Mouse (Mus musculus) right cerebral cortex, postnatal 4 days (tissue): ENCODE measurements around the gene Zfp646.
"Not testable (repeated sequence)": the region's sequence is repeated elsewhere in the genome, so short reads cannot be mapped to it uniquely, and the experiment has no call there.

ENCODE experiments used
- DNase-seq: peaks from one replicate; pipeline ENCODE4 v3.0.0-alpha.2; 2022

Zfp646 gene

DNA sequence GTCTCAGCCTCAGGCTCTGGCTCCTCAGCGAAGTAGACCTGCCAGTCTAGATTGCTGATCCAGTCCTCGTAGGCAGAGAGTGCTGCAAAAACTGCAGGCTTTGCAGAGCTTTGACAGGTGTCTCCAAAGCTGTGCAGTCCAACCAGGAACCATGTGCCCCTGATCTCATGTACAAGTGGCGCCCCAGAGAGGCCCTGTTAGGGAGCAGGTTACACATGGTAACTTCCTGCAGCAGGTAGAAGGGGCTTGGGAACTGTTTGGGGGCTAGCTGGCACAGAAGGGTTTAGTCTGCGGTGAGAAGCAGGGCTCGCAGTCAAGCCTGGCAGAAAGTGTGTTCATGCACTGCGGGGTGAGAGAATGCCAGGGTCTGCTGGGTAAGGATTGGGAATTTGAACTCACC is 10.5 kb downstream of the Zfp646 start:
- DNase-seq = no peak

DNA sequence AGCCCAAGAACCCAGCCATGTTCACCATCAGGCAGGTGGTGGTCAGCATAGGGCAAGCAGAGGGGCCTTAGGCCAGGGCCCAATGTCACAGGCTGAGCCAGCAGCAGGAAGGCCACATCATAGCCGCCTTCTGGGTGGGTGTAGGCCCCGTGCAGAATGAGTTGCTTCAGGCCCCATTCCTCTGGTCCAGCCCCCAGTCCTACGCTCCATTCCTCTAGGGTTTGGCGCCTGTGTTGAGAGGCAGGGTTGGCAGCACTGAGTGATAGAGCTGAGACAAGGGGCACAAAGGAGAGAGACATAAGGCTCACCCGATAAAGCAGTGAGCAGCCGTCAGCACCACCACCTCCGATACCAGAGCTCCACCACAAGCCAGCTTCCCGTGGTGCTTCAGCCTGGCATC is 11.2 kb downstream of the Zfp646 start:
- no peak for DNase-seq

DNA sequence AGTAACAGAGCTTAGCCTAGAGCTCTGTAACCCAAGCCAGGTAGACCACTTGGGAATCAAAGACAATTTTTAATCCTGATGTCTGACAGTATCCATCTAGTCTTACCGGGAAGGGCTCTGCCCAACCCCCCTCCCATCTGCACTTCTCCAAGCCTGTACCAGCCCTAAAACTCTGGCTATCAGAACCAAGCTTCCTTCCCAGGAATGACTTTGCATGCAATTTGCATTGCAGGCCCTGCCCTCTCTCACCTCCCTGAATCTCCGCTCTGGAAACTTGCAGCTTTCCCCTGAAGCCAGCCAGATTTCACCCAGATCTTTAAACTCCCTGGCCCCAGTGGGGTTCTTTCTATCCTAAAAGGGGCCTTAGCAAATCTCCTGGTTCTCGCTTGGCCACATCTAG is 11.8 kb downstream of the Zfp646 start:
- DNase-seq = no peak

DNA sequence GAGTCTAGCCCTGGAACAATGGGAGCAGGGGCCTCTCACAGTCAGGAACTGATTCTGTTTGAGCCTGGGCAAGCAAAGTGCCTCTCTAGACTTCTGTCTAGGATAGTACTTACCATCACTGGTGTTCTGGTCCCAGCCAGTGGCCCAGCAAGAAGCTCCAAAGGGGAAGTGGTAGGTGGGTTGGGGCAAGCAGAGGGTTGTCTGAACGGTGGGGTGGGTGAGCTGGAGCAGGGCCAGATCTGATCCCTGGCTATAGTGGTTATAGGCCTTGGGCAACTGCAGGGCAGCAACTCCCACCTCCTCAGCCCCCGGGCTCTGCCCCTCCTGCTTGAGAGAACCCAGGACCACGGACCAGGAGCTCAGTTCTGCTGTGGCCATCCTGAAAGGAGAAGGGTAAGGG is 12.8 kb downstream of the Zfp646 start:
- DNase-seq = no peak

DNA sequence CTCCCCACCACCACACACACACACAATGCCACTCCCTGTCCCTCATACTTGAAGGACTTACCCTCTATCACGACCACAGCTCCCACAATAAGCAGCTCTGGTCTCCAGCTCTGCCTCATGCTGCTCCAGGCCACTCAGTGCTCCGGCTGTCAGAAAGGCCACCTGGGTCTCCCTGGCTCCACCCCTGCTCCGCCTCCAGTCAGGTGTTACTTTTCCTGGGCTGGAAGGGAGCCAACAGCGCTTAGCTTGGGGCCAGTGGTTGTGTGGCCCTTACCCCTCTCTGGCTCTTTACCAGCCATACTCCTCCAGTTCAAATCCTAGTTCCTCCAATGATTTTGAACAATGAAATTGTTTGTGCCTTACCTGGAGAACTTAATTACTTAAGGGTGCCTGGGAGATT is 14.8 kb downstream of the Zfp646 start, which contains the start of gene Prss53:
Gene Prss53 (minus strand): TSS at position 173 of the 400 bp plus-strand sequence.
- no peak for DNase-seq

DNA sequence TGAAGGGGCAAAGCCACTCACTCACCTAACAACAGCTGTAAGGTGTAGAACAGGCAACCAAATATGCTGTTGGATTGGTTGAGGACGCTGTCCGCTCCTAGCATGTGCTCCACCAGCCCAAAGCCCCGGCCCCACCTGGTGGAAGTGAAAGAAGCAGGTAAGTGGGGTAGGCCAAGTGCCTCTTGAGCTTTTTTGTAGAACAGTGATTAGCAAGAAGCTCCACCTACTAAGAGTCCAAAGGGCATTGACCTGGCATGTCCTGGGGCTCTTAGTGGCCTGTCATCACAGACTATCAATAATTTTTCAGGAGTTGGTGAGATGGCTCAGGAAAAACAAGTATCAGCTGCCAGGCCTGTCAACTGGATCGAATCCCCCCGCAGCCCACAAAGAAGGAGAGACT is 18.5 kb downstream of the Zfp646 start:
- no peak for DNase-seq

DNA sequence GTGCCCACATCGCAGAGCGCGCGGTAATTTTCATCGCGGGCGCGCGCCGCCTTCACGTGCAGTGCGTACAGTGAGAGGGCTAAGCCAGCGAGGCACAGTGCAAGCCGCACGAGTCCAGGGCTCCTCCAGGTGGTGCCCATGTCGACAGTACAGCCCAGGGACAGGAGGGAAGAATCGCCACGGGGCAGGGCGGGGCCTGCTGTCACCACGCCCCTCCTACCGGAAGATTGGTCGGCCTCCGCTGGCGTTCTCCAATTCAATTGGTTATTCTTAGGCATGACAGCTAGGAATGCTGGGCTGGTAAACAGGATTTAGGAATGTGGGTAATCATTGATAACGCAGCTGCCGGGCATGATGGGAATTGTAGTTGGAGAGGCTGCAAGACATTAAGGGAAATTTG is 19.4 kb downstream of the Zfp646 start, which contains the start of the genes Gm21974 and Vkorc1:
Gene Gm21974 (minus strand): TSS at position 13 of the 400 bp plus-strand sequence.
Gene Vkorc1 (minus strand): TSS at position 176 of the 400 bp plus-strand sequence.
- DNase-seq = peak; percentile 84

DNA sequence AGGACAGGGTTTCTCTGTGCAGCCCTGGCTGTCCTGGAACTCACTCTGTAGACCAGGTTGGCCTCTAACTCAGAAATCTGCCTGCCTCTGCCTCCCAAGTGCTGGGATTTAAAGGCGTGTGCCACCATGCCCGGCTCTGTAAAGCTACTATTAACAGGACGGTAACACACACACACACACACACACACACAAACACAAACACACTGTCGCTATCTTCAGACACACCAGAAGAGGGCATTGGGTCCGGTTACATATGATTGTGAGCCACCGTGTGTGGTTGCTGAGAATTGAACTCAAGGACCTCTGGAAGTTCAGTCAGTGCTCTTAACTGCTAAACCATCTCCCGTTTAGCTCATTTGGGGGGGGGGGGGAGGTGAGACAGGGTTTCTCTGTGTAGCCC is 19.9 kb downstream of the Zfp646 start:
- not testable (repeated sequence) for DNase-seq

DNA sequence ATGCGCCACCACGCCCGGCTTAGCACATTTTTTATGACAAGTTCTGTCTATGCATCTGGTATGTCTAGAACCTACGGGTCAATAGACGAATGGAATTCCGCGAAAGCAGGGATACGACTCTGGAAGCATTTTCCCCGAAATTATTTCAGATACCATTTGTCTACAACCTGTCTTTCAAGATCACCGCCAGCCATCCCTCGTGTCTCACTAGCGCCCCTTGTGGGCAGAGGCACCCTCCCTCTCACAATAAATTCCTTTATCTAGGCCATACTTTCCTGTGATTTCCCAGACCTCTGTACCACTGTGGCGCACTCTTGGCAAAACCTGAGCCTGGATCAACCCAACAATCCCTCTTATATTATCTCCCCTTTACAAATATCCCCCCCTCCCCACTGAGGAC is 20.4 kb downstream of the Zfp646 start:
- DNase-seq = peak; percentile 69

DNA sequence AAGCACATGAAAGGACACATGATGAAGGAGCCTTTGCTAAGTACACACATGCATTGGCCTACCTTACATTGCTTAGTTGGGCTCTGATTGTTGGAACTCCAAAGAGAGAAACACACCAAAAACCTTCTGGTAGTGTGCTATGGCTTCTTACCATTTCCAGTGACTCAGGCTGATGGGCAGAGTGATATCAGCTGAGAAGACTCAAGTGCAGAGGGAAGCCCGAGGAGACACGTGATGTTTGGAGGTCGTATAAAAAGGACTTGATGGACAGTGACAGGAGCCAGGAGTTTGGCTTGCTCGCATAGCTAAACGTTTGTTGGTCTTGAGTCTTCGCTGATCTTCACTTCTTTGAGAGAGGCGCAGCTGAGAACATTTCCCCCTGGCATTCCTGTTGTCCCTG is 21.5 kb downstream of the Zfp646 start:
- no peak for DNase-seq

DNA sequence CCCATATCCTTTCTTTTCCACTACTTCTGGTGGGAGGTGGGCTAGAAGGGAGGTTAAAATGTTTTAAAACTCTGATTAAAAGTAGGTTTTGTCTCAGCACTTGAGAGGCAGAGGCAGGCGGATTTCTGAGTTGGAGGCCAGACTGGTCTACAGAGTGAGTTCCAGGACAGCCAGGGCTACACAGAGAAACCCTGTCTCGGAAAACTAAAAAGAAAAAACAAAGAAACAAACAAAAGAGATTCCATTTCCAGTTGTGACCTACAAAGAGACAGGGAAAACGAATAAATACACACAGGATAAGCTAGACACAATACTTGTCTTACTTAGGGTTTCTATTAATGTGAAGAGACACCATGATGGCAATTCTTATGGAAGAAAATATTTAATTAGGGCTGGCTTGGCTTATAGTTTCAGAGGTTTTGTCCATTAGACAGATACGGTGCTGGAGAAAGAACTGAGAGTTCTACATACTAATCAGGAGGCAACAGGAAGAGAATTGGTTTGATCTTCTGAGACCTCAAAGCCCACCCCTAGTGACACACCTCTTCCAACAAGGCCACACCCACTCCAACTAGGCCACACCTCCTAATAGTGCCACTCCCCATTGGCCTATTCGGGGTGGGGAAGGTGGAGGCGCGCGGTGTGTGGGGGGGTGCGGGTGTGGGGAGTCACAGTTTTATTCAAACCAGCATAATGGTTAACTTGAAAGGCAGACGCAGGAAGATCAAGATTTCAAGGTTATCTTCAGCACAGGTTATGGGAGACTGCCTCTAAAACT is 22.3 kb downstream of the Zfp646 start:
- DNase-seq = no peak

DNA sequence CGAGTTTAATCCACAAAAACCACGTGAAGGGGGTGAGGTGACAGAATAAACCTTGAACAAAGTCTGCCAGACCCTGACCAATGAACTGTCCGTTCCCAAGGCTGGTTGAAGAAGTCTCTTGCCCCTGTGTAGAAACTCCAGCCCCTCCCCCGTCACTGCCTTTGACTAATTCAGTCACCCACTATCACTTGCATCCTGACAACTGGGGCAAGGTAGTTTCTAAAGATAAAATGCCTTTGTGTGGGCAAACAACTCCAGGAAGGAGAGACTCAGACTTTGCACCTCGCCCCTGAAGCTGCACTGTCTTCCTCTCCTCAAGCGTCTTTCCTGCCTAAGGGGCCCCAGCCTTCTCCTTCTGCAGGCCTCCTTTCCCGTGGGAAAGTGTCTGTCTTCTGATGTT is 24.0 kb downstream of the Zfp646 start:
- DNase-seq = no peak

DNA sequence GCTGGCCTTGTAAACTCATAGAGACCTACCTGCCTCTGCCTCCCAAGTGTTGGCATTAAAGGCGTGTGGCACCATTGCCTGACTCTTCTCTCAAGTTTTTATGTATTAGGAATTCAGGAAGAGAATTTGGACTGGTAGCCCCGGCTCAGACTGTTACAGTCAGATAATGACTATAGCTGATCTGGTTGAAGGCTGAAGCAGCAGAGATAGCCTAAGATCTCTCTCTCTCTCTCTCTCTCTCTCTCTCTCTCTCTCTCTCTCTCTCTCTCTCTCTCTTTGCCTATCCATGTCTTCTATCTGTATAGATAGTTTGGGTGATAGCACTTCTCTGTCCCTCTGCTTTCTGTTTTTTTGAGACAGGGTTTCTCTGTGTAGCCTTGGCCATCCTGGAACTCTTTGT is 25.8 kb downstream of the Zfp646 start:
- DNase-seq = no peak

DNA sequence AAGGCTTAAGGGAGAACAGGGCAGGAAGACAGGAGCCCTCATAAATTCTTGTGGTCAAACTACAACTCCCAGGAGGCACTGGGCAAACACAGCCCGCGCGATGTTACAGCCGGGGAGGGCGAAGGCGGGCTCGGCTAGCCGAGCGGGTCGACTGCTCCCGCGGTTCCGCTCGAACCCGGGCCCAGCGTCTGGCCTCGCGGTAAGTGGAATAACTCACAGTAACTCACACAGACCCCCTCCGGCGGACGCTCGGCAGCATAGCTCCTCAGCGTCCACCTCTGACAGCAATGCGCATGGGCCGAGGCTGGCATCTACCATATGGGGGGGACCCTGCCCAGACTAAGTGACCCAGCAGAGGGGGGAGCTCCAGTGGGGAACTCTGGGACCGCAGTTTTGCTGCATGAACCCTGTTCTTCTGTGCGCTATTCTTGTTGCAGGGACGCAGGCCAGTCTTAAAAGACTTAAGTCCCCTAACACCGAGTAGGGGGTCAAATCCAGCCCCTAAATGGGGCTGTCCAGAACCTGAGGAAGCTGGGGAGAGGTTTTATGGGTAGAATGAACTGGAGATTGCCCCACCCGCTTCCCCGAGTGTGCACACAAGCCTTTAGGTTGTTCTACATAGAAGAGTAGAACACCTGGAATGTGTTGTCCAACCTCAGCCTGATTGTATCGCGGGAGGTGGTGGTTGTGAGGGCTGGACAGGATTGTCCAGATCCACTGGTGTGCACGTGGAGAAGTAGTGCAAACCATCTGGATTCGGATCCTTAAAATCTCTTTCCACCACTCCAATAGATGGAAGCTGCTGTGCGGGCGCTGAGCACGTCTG is 28.2 kb downstream of the Zfp646 start, which contains the start of gene Bckdk:
Gene Bckdk (plus strand): TSS at position 112 of the 826 bp plus-strand sequence.
- peak; percentile 80 for DNase-seq

DNA sequence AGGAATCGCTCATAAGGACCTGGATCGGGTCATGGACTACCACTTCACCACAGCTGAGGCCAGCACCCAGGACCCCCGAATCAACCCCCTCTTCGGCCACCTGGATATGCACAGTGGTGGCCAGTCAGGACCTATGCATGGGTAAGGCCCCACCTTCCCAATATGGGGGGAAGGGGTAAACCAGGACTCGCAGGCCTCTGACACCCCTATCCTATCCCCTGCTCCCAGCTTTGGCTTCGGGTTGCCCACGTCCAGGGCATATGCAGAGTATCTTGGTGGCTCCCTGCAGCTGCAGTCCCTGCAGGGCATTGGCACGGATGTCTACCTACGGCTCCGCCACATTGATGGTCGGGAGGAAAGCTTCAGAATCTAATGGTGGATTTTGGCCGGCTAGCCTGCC is 31.9 kb downstream of the Zfp646 start:
- DNase-seq = no peak

DNA sequence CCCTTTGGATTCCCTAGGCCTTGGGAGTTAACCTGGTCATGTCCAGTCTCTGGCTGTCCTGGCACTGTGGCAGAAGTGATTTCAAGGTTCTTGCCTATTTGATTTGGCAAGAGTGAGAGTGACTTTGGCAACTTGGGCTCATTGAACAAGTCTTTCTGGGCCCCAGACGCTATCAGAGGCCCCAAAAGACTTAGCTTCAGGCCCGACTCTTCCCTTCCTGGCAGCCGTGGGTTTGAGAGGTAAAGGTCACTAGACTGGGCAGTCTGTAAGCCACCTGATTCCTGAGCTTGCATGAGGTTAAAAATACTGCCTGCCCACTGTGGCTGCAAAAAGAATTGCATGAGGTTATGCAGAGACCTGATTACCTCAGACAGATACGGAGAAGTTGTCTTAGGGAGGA is 32.6 kb downstream of the Zfp646 start:
- no peak for DNase-seq

DNA sequence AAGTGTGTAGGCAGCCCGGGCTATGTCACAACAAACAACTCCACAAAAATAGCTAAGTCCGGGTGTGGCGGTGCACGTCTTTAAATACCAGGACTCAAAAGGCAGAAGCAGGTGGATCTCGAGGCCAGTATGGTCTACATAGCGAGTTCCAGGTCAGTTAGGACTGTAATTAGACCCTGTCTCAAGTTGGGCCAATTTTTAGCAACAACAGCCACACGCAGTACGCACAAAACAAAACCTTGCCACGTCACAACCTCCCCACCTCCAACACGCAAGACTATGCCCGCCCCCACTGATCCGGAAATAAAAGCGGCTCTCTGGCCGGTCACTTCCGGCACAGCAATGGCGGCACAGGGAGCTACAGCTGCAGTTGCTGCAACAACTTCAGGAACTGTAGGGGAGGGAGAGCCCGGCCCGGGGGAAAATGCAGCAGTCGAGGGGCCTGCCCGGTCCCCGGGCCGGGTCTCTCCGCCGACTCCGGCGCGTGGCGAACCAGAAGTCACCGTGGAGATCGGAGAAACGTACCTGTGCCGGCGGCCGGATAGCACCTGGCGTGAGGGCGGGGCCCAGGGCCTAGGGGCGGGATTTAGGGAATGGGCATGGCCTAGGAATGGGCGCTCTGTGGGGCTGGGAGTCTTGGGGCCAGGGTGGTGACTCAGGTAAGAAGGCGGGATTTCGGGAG is 36.3 kb downstream of the Zfp646 start, which contains the start of gene Kat8:
Gene Kat8 (plus strand): TSS at position 327 of the 682 bp plus-strand sequence.
- DNase-seq = peak; percentile 83

DNA sequence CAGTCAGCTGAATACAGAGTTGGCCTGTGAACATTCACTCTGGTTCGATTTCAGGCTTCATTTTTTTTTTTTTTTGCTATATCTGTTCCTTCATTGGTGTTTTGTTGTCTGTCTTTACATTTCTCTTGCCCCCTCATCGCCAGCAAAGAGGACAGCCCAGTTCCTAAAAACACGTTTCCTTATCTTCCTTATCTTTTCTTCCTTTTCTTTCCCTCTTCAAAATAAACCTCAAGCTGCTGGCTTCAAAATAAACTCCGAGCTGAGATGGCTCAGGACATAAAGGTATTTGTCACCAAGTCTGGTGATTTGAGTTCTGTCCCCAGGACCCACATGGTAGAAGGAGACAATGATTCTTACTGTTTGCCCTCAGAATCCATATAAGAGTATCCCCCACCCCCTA is 36.9 kb downstream of the Zfp646 start:
- no peak for DNase-seq

DNA sequence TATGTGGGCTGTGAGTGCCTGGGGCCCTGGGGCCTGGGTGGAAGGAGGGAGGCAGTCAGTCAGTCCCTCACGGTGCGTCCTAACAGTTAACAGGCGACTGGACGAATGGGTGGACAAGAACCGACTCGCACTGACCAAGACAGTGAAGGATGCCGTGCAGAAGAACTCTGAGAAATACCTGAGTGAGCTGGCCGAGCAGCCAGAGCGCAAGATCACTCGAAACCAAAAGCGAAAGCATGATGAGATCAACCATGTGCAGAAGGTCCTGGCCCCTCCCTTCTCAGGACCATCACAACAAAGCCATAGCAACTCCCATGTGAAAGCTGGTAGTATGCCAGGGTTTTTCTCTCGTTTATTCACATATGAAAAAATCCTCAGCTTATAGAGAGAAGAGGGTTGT is 39.3 kb downstream of the Zfp646 start:
- DNase-seq = no peak

DNA sequence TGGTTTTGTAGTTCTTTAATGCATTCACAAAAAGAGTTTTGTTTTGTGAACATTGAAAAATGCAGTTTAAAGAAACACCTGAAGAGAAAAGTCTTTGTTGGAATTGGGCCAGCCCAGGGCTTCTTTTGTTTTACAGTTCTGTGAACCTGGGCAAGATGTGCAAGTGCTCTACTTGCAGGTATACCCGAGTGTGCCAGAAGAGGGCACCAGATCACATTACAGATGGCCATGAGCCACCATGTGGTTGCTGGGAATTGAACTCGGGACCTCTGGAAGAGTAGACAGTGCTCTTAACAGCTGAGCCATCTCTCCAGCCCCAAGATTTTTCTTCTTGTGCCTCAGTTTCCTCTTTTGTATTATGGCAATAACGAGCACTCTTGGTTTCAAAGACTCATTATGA is 42.2 kb downstream of the Zfp646 start:
- peak; percentile 47 for DNase-seq

DNA sequence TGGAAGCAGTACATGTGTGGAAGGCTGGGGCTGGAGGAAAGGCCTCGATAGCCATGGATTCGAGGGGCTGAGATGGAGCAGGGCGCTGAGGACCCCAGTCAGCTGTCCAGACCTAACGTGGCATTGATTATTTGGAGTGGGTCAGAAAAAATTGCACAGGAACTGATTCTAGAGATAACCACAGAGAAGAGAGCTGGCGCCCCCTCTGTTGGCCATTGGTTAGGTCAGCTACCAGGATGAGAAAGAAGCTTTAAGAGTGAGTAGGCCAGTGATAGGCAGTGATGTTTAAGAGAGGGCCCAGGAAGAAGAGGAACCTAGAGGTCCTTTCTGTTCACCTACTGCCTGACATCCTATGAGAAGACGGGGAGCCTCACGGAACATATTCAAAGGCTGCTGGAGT is 43.3 kb downstream of the Zfp646 start:
- peak; percentile 48 for DNase-seq

DNA sequence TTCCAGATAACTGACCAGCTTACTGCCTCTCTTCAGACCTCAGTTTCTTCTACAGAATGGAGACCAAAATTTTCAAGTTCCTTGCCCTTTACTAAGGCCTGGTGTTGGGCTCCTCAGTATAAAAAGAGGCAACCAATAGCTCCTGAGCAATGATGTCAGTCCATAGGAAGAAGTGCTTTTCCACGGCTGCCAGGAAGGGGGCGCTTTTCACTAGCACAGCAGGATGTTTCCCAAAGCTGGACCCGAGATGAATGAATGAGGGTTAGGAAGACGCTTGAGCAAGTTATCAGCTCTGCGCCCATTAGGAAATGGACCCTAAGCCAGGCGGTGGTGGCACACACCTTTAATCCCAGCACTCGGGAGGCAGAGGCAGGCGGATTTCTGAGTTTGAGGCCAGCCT is 45.5 kb downstream of the Zfp646 start:
- DNase-seq = no peak
